In the genomic region with DNA sequence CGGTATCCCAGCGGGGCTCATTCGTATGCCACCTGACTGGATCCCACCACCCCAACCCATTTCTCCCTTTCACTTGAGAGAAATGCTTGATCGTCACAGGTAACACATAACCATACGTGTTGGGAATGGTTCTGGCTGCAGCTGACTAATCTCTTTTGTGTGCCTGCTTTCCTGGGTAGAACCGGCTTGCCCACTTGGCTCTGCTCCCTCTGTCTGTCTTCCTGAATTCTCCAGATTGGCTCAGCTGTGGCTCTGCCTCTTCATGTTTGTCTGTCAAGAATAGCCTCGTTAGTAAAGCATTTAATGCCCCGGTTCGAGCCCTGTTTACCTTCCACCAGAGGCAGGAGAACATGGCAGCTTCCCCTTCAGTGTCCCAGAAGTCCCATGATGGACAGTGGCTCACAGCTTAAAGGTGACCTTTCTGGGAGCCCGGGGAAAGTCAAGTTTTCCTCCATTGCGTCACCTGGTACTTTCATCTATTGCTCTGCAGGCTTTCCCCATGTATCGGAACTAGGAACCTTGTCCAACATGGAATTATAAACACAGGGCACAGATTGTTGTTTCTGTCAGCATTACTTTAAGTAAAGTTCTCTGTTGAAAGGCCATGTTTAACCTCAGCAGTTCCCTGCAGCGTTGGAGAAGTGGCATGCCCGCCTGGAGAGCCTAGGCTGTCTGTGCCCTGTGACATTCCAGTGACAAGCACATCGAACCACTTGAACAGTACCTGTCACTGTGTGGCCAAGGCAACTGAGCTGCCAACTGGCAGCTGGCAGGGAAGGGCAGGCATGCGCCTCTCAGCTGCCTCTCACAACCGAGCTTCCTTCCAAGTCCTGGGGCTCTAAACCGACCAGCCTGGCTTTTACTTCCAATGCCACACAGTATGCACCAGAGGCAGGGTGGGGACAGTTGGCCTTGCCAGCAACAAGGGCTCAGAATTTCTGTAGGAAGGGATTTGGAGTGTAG, we compare ENCODE assay signal across 9 mouse cellular contexts.
A peak's percentile ranks its signal among the peaks of the same experiment; 100 is the strongest.
DNase-seq lines count a peak whose midpoint lies in the region; ATAC-seq and TF ChIP-seq lines count a peak whose summit lies in the region.
"Had no signal": no experiment of that assay in that cellular context is flagged by ENCODE, and none has a peak within 500 bp of the region (broad histone marks: within the 10 kb centered on the region; RNA-seq: fewer than 3 reads in every experiment).

No protein-coding gene starts in this region.

- no peak overlapping the region for H3K4me3 ChIP-seq in forebrain, embryonic 13.5 days
- no peak overlapping the region for H3K4me3 ChIP-seq in forebrain, embryonic 11.5 days (ENCODE audit: low read depth, low read length)
- no peak overlapping the region for H3K4me3 ChIP-seq in forebrain, embryonic 14.5 days (ENCODE audit: low read depth, low read length)
- H3K4me3 ChIP-seq in midbrain, postnatal 0 days (ENCODE audit: low read depth, low read length) = no peak overlapping the region
- H3K4me3 ChIP-seq: limb, embryonic 12.5 days had no signal

- peak; percentile 67; the same call in 1 of the 2 replicates for ATAC-seq in forebrain, embryonic 13.5 days
- ATAC-seq in forebrain, embryonic 11.5 days (replicated peaks; ENCODE audit: low FRiP score) = no peak
- peak; percentile 61 for ATAC-seq in forebrain, embryonic 14.5 days
- no peak for ATAC-seq in midbrain, postnatal 0 days (ENCODE audit: low FRiP score)
- ATAC-seq in megakaryocyte progenitor cell, adult 5-6 weeks (replicated peaks; ENCODE audit: poor library complexity) = no peak

- H3K27me3 ChIP-seq in forebrain, embryonic 13.5 days = no peaks in the 10 kb centered on the region
- H3K27me3 ChIP-seq in forebrain, embryonic 11.5 days (ENCODE audit: control insufficient read depth, insufficient read depth, low read length) = no peaks in the 10 kb centered on the region
- H3K27me3 ChIP-seq in forebrain, embryonic 14.5 days (replicated peaks; ENCODE audit: control insufficient read depth, insufficient read depth, low read length) = no peaks in the 10 kb centered on the region
- no peaks in the 10 kb centered on the region for H3K27me3 ChIP-seq in midbrain, postnatal 0 days (ENCODE audit: insufficient read depth, low read length)
- H3K27me3 ChIP-seq: limb, embryonic 12.5 days had no signal

- H3K4me1 ChIP-seq in forebrain, embryonic 13.5 days = peaks cover 18% of the 10 kb centered on the region
- peaks cover 11% of the 10 kb centered on the region; the same call in 1 of the 2 replicates for H3K4me1 ChIP-seq in forebrain, embryonic 11.5 days (replicated peaks; ENCODE audit: control insufficient read depth, insufficient read depth, low read length)
- peaks cover 6% of the 10 kb centered on the region; the same call in 1 of the 2 replicates for H3K4me1 ChIP-seq in forebrain, embryonic 14.5 days (ENCODE audit: control insufficient read depth, insufficient read depth, low read length)
- no peaks in the 10 kb centered on the region; the same call in 1 of the 2 replicates for H3K4me1 ChIP-seq in midbrain, postnatal 0 days (ENCODE audit: insufficient read depth, low read length)

- WGBS in forebrain, embryonic 13.5 days = 60% methylated on average over 18 of the region's 18 CpGs
- 71% methylated on average over 18 of the region's 18 CpGs for WGBS in forebrain, embryonic 11.5 days
- 51% methylated on average over 18 of the region's 18 CpGs for WGBS in forebrain, embryonic 14.5 days
- WGBS in midbrain, postnatal 0 days = 55% methylated on average over 18 of the region's 18 CpGs

- peak overlapping the region; percentile 35; the same call in 1 of the 2 replicates for H3K27ac ChIP-seq in forebrain, embryonic 13.5 days
- no peak overlapping the region for H3K27ac ChIP-seq in forebrain, embryonic 11.5 days (ENCODE audit: low read depth, low read length)
- 0 out of 2 replicates have a peak overlapping the region, but pooled peaks have one; percentile 5 for H3K27ac ChIP-seq in forebrain, embryonic 14.5 days (ENCODE audit: low read depth, low read length)
- no peak overlapping the region for H3K27ac ChIP-seq in midbrain, postnatal 0 days (ENCODE audit: low read depth, low read length)
- H3K27ac ChIP-seq: limb, embryonic 12.5 days had no signal

- H3K9me3 ChIP-seq in forebrain, embryonic 13.5 days (replicated peaks) = no peaks in the 10 kb centered on the region
- H3K9me3 ChIP-seq in forebrain, embryonic 11.5 days (ENCODE audit: control insufficient read depth, low read length) = no peaks in the 10 kb centered on the region
- H3K9me3 ChIP-seq in forebrain, embryonic 14.5 days (replicated peaks; ENCODE audit: control insufficient read depth, low read length) = no peaks in the 10 kb centered on the region
- no peaks in the 10 kb centered on the region for H3K9me3 ChIP-seq in midbrain, postnatal 0 days (ENCODE audit: low read length)
- H3K9me3 ChIP-seq: limb, embryonic 12.5 days had no signal

- H3K9ac ChIP-seq in forebrain, embryonic 13.5 days = no peak overlapping the region
- H3K9ac ChIP-seq in forebrain, embryonic 11.5 days (ENCODE audit: low read length) = no peak overlapping the region
- no peak overlapping the region for H3K9ac ChIP-seq in forebrain, embryonic 14.5 days (ENCODE audit: low read length)
- H3K9ac ChIP-seq in midbrain, postnatal 0 days (replicated peaks; ENCODE audit: low read length, poor library complexity, severe bottlenecking) = no peak overlapping the region
- H3K9ac ChIP-seq: limb, embryonic 12.5 days had no signal

- no peak overlapping the region for H3K4me2 ChIP-seq in forebrain, embryonic 13.5 days
- no peak overlapping the region for H3K4me2 ChIP-seq in forebrain, embryonic 11.5 days (ENCODE audit: low read depth, low read length, severe bottlenecking)
- no peak overlapping the region for H3K4me2 ChIP-seq in forebrain, embryonic 14.5 days (ENCODE audit: low read length)
- no peak overlapping the region for H3K4me2 ChIP-seq in midbrain, postnatal 0 days (ENCODE audit: low read depth, low read length, poor library complexity, severe bottlenecking)
- H3K4me2 ChIP-seq: limb, embryonic 12.5 days had no signal

- no peak for DNase-seq in forebrain, embryonic 11.5 days (ENCODE audit: low spot score)
- DNase-seq in adrenal gland, postnatal 25 days = peak; percentile 15
- DNase-seq in forebrain, embryonic 14.5 days (ENCODE audit: low spot score) = peak; percentile 61
- peak; percentile 68 for DNase-seq in heart, postnatal 4 days
- peak; percentile 67 for DNase-seq in midbrain, postnatal 0 days (ENCODE audit: low spot score)
- no peak for DNase-seq in retina, postnatal 1 day

- TF ChIP-seq CTCF in midbrain, postnatal 0 days (IDR thresholded peaks at IDR 0.05) = no peak

- no peaks in the 10 kb centered on the region for H3K36me3 ChIP-seq in forebrain, embryonic 13.5 days (ENCODE audit: poor library complexity, severe bottlenecking)
- H3K36me3 ChIP-seq in forebrain, embryonic 11.5 days (ENCODE audit: control insufficient read depth, insufficient read depth, low read length) = no peaks in the 10 kb centered on the region
- no peaks in the 10 kb centered on the region for H3K36me3 ChIP-seq in forebrain, embryonic 14.5 days (ENCODE audit: control insufficient read depth, insufficient read depth, low read length)
- H3K36me3 ChIP-seq in midbrain, postnatal 0 days (ENCODE audit: insufficient read depth, low read length) = no peaks in the 10 kb centered on the region
- H3K36me3 ChIP-seq: limb, embryonic 12.5 days had no signal

Comparison
In these comparisons a context has a peak if more than half of its experiments do, and no peak if none do; other contexts are left out.
1. ATAC-seq: peak in forebrain, embryonic 13.5 days (single experiment) and forebrain, embryonic 14.5 days (single experiment); none in forebrain, embryonic 11.5 days (single experiment), midbrain, postnatal 0 days (single experiment) and megakaryocyte progenitor cell, adult 5-6 weeks (single experiment).
2. H3K27ac ChIP-seq: peak in forebrain, embryonic 13.5 days (single experiment) and forebrain, embryonic 14.5 days (single experiment); none in forebrain, embryonic 11.5 days (single experiment) and midbrain, postnatal 0 days (single experiment).
3. DNase-seq: peak in adrenal gland, postnatal 25 days (single experiment), forebrain, embryonic 14.5 days (single experiment), heart, postnatal 4 days (single experiment) and midbrain, postnatal 0 days (single experiment); none in forebrain, embryonic 11.5 days (single experiment) and retina, postnatal 1 day (single experiment).